Mouse (Mus musculus) midbrain, embryonic 12.5 days (tissue): ENCODE measurements around the gene Dok4. TPM values are rescaled to one million over a fixed set of nuclear protein-coding genes. Genes with fewer than 3 reads are reported as not detected.

Experiments
- ATAC-seq: fragments of 200-750 bp; cut with Nextera tagmentation; 2 replicates; pipeline ENCODE4 v1.8.0; 2017; ENCODE audit warnings: low read depth, moderate TSS enrichment, moderate library complexity; ENCODE audit not compliant: low FRiP score
- H3K27ac ChIP-seq: fragments of 300-500 bp; sonication (generic); replicated peaks from 2 replicates; pipeline ENCODE4 v1.5.1; 2016; ENCODE audit warnings: mild to moderate bottlenecking
- H3K27me3 ChIP-seq: fragments of 300-500 bp; sonication (generic); 2 replicates; pipeline ENCODE4 v1.6.1; 2016; ENCODE audit warnings: mild to moderate bottlenecking
- H3K36me3 ChIP-seq: fragments of 300-500 bp; sonication (generic); 2 replicates; pipeline ENCODE4 v1.6.1; 2016
- H3K4me1 ChIP-seq: fragments of 300-500 bp; sonication (generic); 2 replicates; pipeline ENCODE4 v1.6.1; 2016
- H3K4me2 ChIP-seq: fragments of 300-500 bp; sonication (generic); replicated peaks from 2 replicates; pipeline ENCODE4 v1.6.1; 2016; ENCODE audit warnings: mild to moderate bottlenecking, moderate library complexity
- H3K4me3 ChIP-seq: fragments of 300-500 bp; sonication (generic); 2 replicates; pipeline ENCODE4 v1.5.1; 2016; ENCODE audit warnings: mild to moderate bottlenecking
- H3K9ac ChIP-seq: fragments of 300-500 bp; sonication (generic); replicated peaks from 2 replicates; pipeline ENCODE4 v1.6.1; 2016; ENCODE audit warnings: mild to moderate bottlenecking, moderate library complexity
- H3K9me3 ChIP-seq: fragments of 300-500 bp; sonication (generic); 2 replicates; pipeline ENCODE4 v1.6.1; 2016; ENCODE audit warnings: mild to moderate bottlenecking
- WGBS: fragments of 180-500 bp; shearing (Covaris S2); methylation state at CpG from one replicate; pipeline ENCODE4 v1.1.7; 2016; 5-methylcytosine and 5-hydroxymethylcytosine counted together
- polyA plus RNA-seq: library from polyadenylated mRNA; unstranded; fragments of >200 nt; fragmentation: Nextera tagmentation; extraction: Ambion mirVana; gene quantifications from 2 replicates; pipeline ENCODE4 v1.2.1, GENCODE M21; 2016

Dok4 gene
- polyA plus RNA-seq, 1 experiment from 2014 or later = 24.8 TPM

- Histone ChIP-seq H3K36me3 (no peaks in the 10 kb centered on the region; the same call in 1 of the 2 replicates), H3K4me3 (no peak overlapping the region), H3K9ac (no peak overlapping the region), H3K9me3 (no peaks in the 10 kb centered on the region), H3K27me3 (peaks cover 25% of the 10 kb centered on the region), H3K4me1 (peaks cover 15% of the 10 kb centered on the region), H3K27ac (no peak overlapping the region), H3K4me2 (no peak overlapping the region)
- ATAC-seq = no peak
- 15% methylated on average over 4 of the region's 4 CpGs for WGBS
Measured at GRCm38 (mm10) chr8:94908847-94909246, 32.7 kb upstream of the Dok4 start.

- Histone ChIP-seq H3K4me1 (peaks cover 6% of the 10 kb centered on the region), H3K4me2 (no peak overlapping the region), H3K9me3 (no peaks in the 10 kb centered on the region), H3K4me3 (no peak overlapping the region), H3K27ac (no peak overlapping the region), H3K36me3 (no peaks in the 10 kb centered on the region; the same call in 1 of the 2 replicates), H3K27me3 (peaks cover 14% of the 10 kb centered on the region), H3K9ac (no peak overlapping the region)
- 90% methylated on average over 18 of the region's 18 CpGs for WGBS
- no peak for ATAC-seq
Measured at GRCm38 (mm10) chr8:94907591-94908300, 31.6 kb upstream of the Dok4 start.

- Histone ChIP-seq H3K27me3 (0 out of 2 replicates have a peak, but pooled peaks cover under 1% of the 10 kb centered on the region), H3K36me3 (no peaks in the 10 kb centered on the region; the same call in 1 of the 2 replicates), H3K4me1 (peaks cover 14% of the 10 kb centered on the region), H3K27ac (no peak overlapping the region), H3K9ac (no peak overlapping the region), H3K4me2 (no peak overlapping the region), H3K9me3 (no peaks in the 10 kb centered on the region), H3K4me3 (no peak overlapping the region)
- ATAC-seq = no peak
- 89% methylated on average over 12 of the region's 12 CpGs for WGBS
Measured at GRCm38 (mm10) chr8:94904450-94905175, 28.5 kb upstream of the Dok4 start.

GRCm38 (mm10) chr8:94903709-94904108, 27.6 kb upstream of the Dok4 start:
- H3K27ac ChIP-seq = no peak overlapping the region
- no peaks in the 10 kb centered on the region for H3K9me3 ChIP-seq
- H3K9ac ChIP-seq = no peak overlapping the region
- 71% methylated on average over 12 of the region's 12 CpGs for WGBS
- H3K4me3 ChIP-seq = no peak overlapping the region
- no peaks in the 10 kb centered on the region; the same call in 1 of the 2 replicates for H3K36me3 ChIP-seq
- H3K27me3 ChIP-seq = 0 out of 2 replicates have a peak, but pooled peaks cover 6% of the 10 kb centered on the region
- H3K4me1 ChIP-seq = peaks cover 14% of the 10 kb centered on the region
- ATAC-seq = no peak
- no peak overlapping the region for H3K4me2 ChIP-seq

GRCm38 (mm10) chr8:94901031-94901430, 24.9 kb upstream of the Dok4 start:
- Histone ChIP-seq H3K27ac (no peak overlapping the region), H3K9ac (no peak overlapping the region), H3K4me3 (no peak overlapping the region), H3K36me3 (no peaks in the 10 kb centered on the region; the same call in 1 of the 2 replicates), H3K27me3 (0 out of 2 replicates have a peak, but pooled peaks cover 6% of the 10 kb centered on the region), H3K4me2 (no peak overlapping the region), H3K9me3 (no peaks in the 10 kb centered on the region), H3K4me1 (peaks cover 14% of the 10 kb centered on the region)
- 21% methylated on average over 5 of the region's 5 CpGs for WGBS
- no peak; the same call in 1 of the 2 replicates for ATAC-seq

- 17% methylated on average over 6 of the region's 6 CpGs for whole genome bisulfite sequencing
Measured at GRCm38 (mm10) chr8:94900617-94901016, 24.5 kb upstream of the Dok4 start.

GRCm38 (mm10) chr8:94899262-94899661, 23.1 kb upstream of the Dok4 start:
- H3K4me2 ChIP-seq = peak overlapping the region; percentile 3; the same call in 1 of the 2 replicates
- H3K36me3 ChIP-seq = no peaks in the 10 kb centered on the region
- no peak for ATAC-seq
- 13% methylated on average over 11 of the region's 11 CpGs for WGBS
- H3K4me1 ChIP-seq = peaks cover 9% of the 10 kb centered on the region; the same call in 1 of the 2 replicates
- 0 out of 2 replicates have a peak, but pooled peaks cover 6% of the 10 kb centered on the region for H3K27me3 ChIP-seq
- H3K4me3 ChIP-seq = no peak overlapping the region
- no peak overlapping the region for H3K9ac ChIP-seq
- no peaks in the 10 kb centered on the region for H3K9me3 ChIP-seq
- H3K27ac ChIP-seq = no peak overlapping the region

More at GRCm38 (mm10) chr8:94900617-94901016, 24.5 kb upstream of the Dok4 start:
- ATAC-seq = no peak
- Histone ChIP-seq H3K4me1 (peaks cover 14% of the 10 kb centered on the region), H3K4me3 (no peak overlapping the region), H3K27me3 (0 out of 2 replicates have a peak, but pooled peaks cover 6% of the 10 kb centered on the region), H3K9ac (no peak overlapping the region), H3K36me3 (no peaks in the 10 kb centered on the region; the same call in 1 of the 2 replicates), H3K9me3 (no peaks in the 10 kb centered on the region), H3K27ac (no peak overlapping the region), H3K4me2 (no peak overlapping the region)

GRCm38 (mm10) chr8:94892917-94893316, 16.8 kb upstream of the Dok4 start:
- 57% methylated on average over 2 of the region's 2 CpGs for WGBS
- H3K27ac ChIP-seq = no peak overlapping the region
- no peaks in the 10 kb centered on the region for H3K36me3 ChIP-seq
- H3K9ac ChIP-seq = no peak overlapping the region
- H3K9me3 ChIP-seq = no peaks in the 10 kb centered on the region
- peaks cover 4% of the 10 kb centered on the region; the same call in 1 of the 2 replicates for H3K27me3 ChIP-seq
- H3K4me1 ChIP-seq = no peaks in the 10 kb centered on the region
- no peak overlapping the region for H3K4me3 ChIP-seq
- H3K4me2 ChIP-seq = no peak overlapping the region
- no peak for ATAC-seq

GRCm38 (mm10) chr8:94888383-94889036, 12.4 kb upstream of the Dok4 start:
- H3K27me3 ChIP-seq = peaks cover 4% of the 10 kb centered on the region; the same call in 1 of the 2 replicates
- WGBS = 43% methylated on average over 14 of the region's 14 CpGs
- H3K9ac ChIP-seq = no peak overlapping the region
- H3K36me3 ChIP-seq = no peaks in the 10 kb centered on the region
- no peaks in the 10 kb centered on the region for H3K9me3 ChIP-seq
- H3K4me3 ChIP-seq = no peak overlapping the region
- H3K4me2 ChIP-seq = no peak overlapping the region
- ATAC-seq = no peak
- no peaks in the 10 kb centered on the region for H3K4me1 ChIP-seq
- H3K27ac ChIP-seq = no peak overlapping the region

GRCm38 (mm10) chr8:94880742-94881141, 4.6 kb upstream of the Dok4 start:
- H3K9me3 ChIP-seq = no peaks in the 10 kb centered on the region
- H3K36me3 ChIP-seq = no peaks in the 10 kb centered on the region
- 86% methylated on average over 4 of the region's 4 CpGs for WGBS
- no peak for ATAC-seq
- no peak overlapping the region for H3K27ac ChIP-seq
- H3K9ac ChIP-seq = no peak overlapping the region
- H3K27me3 ChIP-seq = peaks cover 12% of the 10 kb centered on the region
- H3K4me3 ChIP-seq = no peak overlapping the region
- H3K4me2 ChIP-seq = no peak overlapping the region
- peaks cover 5% of the 10 kb centered on the region; the same call in 1 of the 2 replicates for H3K4me1 ChIP-seq

GRCm38 (mm10) chr8:94876820-94877219, 690 bp upstream of the Dok4 start:
- ATAC-seq = no peak
- Histone ChIP-seq H3K36me3 (no peaks in the 10 kb centered on the region), H3K27ac (no peak overlapping the region), H3K9ac (no peak overlapping the region), H3K4me1 (peaks cover 30% of the 10 kb centered on the region), H3K9me3 (no peaks in the 10 kb centered on the region), H3K4me2 (no peak overlapping the region), H3K4me3 (no peak overlapping the region), H3K27me3 (peaks cover 46% of the 10 kb centered on the region)
- 54% methylated on average over 3 of the region's 3 CpGs for WGBS

- H3K4me3 ChIP-seq = peak overlapping the region; percentile 59
- H3K36me3 ChIP-seq = no peaks in the 10 kb centered on the region
- WGBS = under 1% methylated on average over 16 of the region's 20 CpGs
- ATAC-seq = peak; percentile 28
- peak overlapping the region; percentile 63 for H3K9ac ChIP-seq
- peaks cover 40% of the 10 kb centered on the region for H3K4me1 ChIP-seq
- no peaks in the 10 kb centered on the region for H3K9me3 ChIP-seq
- H3K27ac ChIP-seq = no peak overlapping the region
- peaks cover 55% of the 10 kb centered on the region for H3K27me3 ChIP-seq
- peak overlapping the region; percentile 97 for H3K4me2 ChIP-seq
Measured at GRCm38 (mm10) chr8:94875871-94876150, 319 bp downstream of the Dok4 start.
